Mouse (Mus musculus) cerebellum, adult 2 months (tissue): ENCODE data around the gene Abca7. TPM values are rescaled to one million over a fixed set of nuclear protein-coding genes. Genes with fewer than 3 reads are reported as not detected.

ENCODE experiments used
- DNase-seq, 2 experiments: peaks; one replicate each; pipeline ENCODE4 v3.0.0; 2021
- H3K27ac ChIP-seq: fragments of 200-500 bp; 2 replicates; pipeline ENCODE4 v1.5.1; 2012; ENCODE audit warnings: low read length, control low read depth, inconsistent platforms; ENCODE audit not compliant: insufficient read depth
- H3K27me3 ChIP-seq: fragments of 200-500 bp; 2 replicates; pipeline ENCODE4 v1.6.1; 2012; ENCODE audit warnings: inconsistent platforms, mild to moderate bottlenecking, low read length, moderate library complexity; ENCODE audit not compliant: control insufficient read depth, insufficient read depth
- H3K4me1 ChIP-seq: fragments of 200-500 bp; 2 replicates; pipeline ENCODE4 v1.6.1; 2011; ENCODE audit warnings: low read length; ENCODE audit not compliant: control insufficient read depth, insufficient read depth
- H3K4me3 ChIP-seq: fragments of 200-500 bp; replicated peaks from 2 replicates; pipeline ENCODE3; 2011; ENCODE audit warnings: mild to moderate bottlenecking, low read depth, low read length, control low read depth; ENCODE audit not compliant: insufficient read depth
- CTCF ChIP-seq: fragments of 200-500 bp; IDR thresholded peaks from 2 replicates; pipeline ENCODE4 v1.5.1; 2011; ENCODE audit warnings: low read depth, mild to moderate bottlenecking, control low read depth, low read length, moderate library complexity, borderline replicate concordance; ENCODE audit not compliant: insufficient read depth
- POLR2A ChIP-seq: fragments of 200-500 bp; IDR thresholded peaks from 2 replicates; pipeline ENCODE4 v1.6.1; 2011; ENCODE audit warnings: low read length, control low read depth, borderline replicate concordance; ENCODE audit not compliant: insufficient read depth
- WGBS: fragments of 180-500 bp; shearing (Covaris S2); methylation state at CpG from one replicate; pipeline ENCODE4 v1.1.7; 2018; 5-methylcytosine and 5-hydroxymethylcytosine counted together
- polyA plus RNA-seq: library from polyadenylated mRNA; depleted of rRNA; stranded (reverse); fragments of >200 nt; gene quantifications from 2 replicates; pipeline ENCODE4 v1.2.3, GENCODE M21; 2012

Gene Abca7
- polyA plus RNA-seq, 1 experiment = 31.1 TPM

GRCm38 (mm10) chr10:80002829-80003228, 6.5 kb downstream of the Abca7 start:
- Histone ChIP-seq H3K4me1 (no peaks in the 10 kb centered on the region), H3K4me3 (no peak overlapping the region), H3K27ac (no peak overlapping the region), H3K27me3 (no peaks in the 10 kb centered on the region)
- DNase-seq = no peak
- 44% methylated on average over 21 of the region's 21 CpGs for WGBS
- TF ChIP-seq CTCF (no peak), POLR2A (no peak)

- Histone ChIP-seq H3K4me3 (no peak overlapping the region), H3K4me1 (no peaks in the 10 kb centered on the region), H3K27me3 (no peaks in the 10 kb centered on the region), H3K27ac (no peak overlapping the region)
- 66% methylated on average over 9 of the region's 9 CpGs for WGBS
- no peak for DNase-seq
- TF ChIP-seq CTCF = no peak
- no peak for TF ChIP-seq POLR2A
These were observed 7.3 kb downstream of the Abca7 start for GRCm38 (mm10) chr10:80003374-80004232.

DNA sequence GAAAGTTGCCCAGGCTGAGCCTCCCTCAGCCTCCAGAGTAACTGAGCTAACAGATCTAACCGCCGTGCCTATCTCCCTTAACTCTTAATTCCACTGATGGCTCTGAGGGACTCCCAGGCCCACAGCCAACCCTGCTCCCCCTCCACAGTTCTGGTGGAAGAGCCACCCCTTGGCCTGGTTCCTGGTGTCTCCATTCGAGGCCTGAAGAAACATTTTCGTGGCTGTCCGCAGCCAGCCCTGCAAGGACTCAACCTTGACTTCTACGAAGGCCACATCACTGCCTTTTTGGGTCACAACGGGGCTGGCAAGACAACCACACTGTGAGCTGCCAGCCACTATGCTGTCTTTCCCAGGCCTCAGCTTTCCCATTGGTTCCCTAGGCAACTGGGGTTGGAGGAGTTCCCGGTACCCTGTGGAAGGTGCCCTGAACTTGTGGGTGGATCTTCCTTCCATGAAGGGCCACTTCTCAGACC, 8.0 kb downstream of the Abca7 start:
- Histone ChIP-seq H3K4me1 (no peaks in the 10 kb centered on the region), H3K4me3 (no peak overlapping the region), H3K27ac (no peak overlapping the region), H3K27me3 (no peaks in the 10 kb centered on the region)
- 36% methylated on average over 8 of the region's 8 CpGs for WGBS
- no peak for TF ChIP-seq POLR2A
- TF ChIP-seq CTCF = no peak
- DNase-seq = no peak

- 90% methylated on average over 6 of the region's 6 CpGs for WGBS
- no peak for DNase-seq
These were observed 15.4 kb downstream of the Abca7 start for GRCm38 (mm10) chr10:80011740-80012139.

GRCm38 (mm10) chr10:80013609-80014008, 17.3 kb downstream of the Abca7 start:
- Histone ChIP-seq H3K27ac (no peak overlapping the region), H3K27me3 (no peaks in the 10 kb centered on the region), H3K4me1 (no peaks in the 10 kb centered on the region), H3K4me3 (no peak overlapping the region)
- TF ChIP-seq CTCF (no peak), POLR2A (no peak)
- 59% methylated on average over 25 of the region's 25 CpGs for WGBS
- no peak for DNase-seq

More at GRCm38 (mm10) chr10:80011740-80012139, 15.4 kb downstream of the Abca7 start:
- H3K27ac ChIP-seq = no peak overlapping the region
- H3K4me3 ChIP-seq = no peak overlapping the region
- no peaks in the 10 kb centered on the region for H3K4me1 ChIP-seq
- TF ChIP-seq POLR2A (no peak), CTCF (no peak)
- H3K27me3 ChIP-seq = no peaks in the 10 kb centered on the region

DNA sequence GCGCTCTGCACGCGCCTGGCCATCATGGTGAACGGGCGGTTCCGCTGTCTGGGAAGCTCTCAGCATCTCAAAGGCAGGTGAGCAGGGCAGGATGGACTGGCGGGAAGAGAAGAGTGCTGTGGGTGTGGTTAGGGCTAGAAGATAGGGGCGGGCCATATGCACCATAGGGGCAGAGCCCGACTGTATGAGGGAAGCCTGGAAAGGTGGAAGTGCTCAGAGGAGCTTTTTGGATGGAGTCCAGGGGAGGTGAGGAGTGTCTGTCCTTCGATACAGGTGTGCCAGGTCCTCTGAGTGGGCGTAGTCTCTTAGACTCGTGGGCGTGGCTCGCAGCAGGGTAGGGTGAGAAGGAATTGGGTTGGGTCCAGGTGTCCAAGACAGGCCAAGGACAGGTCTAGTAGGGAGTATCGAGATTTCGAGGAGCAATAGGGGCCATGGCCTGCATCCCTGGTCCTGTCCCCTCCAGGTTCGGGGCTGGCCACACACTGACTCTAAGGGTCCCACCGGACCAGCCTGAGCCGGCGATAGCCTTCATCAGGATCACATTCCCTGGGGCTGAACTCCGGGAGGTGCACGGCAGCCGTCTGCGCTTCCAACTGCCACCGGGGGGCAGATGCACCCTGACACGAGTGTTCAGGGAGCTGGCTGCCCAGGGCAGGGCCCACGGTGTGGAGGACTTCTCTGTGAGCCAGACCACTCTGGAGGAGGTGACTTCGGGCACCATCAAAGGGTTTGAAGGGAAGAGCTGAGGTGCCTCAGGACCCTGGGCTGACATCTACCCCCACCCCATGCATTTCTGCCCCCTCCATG, 18.4 kb downstream of the Abca7 start:
- H3K27ac ChIP-seq = no peak overlapping the region
- no peak for TF ChIP-seq POLR2A
- TF ChIP-seq CTCF = no peak
- no peaks in the 10 kb centered on the region for H3K27me3 ChIP-seq
- H3K4me3 ChIP-seq = no peak overlapping the region
- no peak for DNase-seq
- WGBS = 46% methylated on average over 28 of the region's 28 CpGs
- H3K4me1 ChIP-seq = no peaks in the 10 kb centered on the region

- no peak for DNase-seq
- no peaks in the 10 kb centered on the region for H3K27me3 ChIP-seq
- H3K27ac ChIP-seq = no peak overlapping the region
- 78% methylated on average over 10 of the region's 10 CpGs for WGBS
- H3K4me3 ChIP-seq = no peak overlapping the region
- TF ChIP-seq CTCF (no peak), POLR2A (no peak)
- no peaks in the 10 kb centered on the region for H3K4me1 ChIP-seq
These were observed 19.3 kb downstream of the Abca7 start for GRCm38 (mm10) chr10:80015583-80015982.
